Mouse (Mus musculus) heart, embryonic 13.5 days (tissue): ENCODE results near the gene Orm2. TPM values are rescaled to one million over a fixed set of nuclear protein-coding genes. Genes with fewer than 3 reads are reported as not detected.
"Not testable (repeated sequence)": the region's sequence is repeated elsewhere in the genome, so short reads cannot be mapped to it uniquely, and the experiment has no call there.

Experiments
- ATAC-seq: fragments of 200-750 bp; cut with Nextera tagmentation; 2 replicates; pipeline ENCODE4 v1.8.0; 2017; ENCODE audit warnings: moderate TSS enrichment; ENCODE audit not compliant: insufficient number of reproducible peaks, low FRiP score, low TSS enrichment; ENCODE audit errors: extremely low read depth
- H3K27ac ChIP-seq: fragments of 300-500 bp; sonication (generic); replicated peaks from 2 replicates; pipeline ENCODE4 v1.5.1; 2015; ENCODE audit warnings: moderate library complexity, mild to moderate bottlenecking, inconsistent platforms
- H3K27me3 ChIP-seq: fragments of 300-500 bp; sonication (generic); replicated peaks from 2 replicates; pipeline ENCODE4 v1.6.1; 2015; ENCODE audit warnings: mild to moderate bottlenecking, inconsistent platforms
- H3K36me3 ChIP-seq: fragments of 300-500 bp; sonication (generic); 2 replicates; pipeline ENCODE4 v1.6.1; 2015; ENCODE audit warnings: mild to moderate bottlenecking, inconsistent platforms
- H3K4me1 ChIP-seq: fragments of 300-500 bp; sonication (generic); 2 replicates; pipeline ENCODE4 v1.6.1; 2015; ENCODE audit warnings: inconsistent platforms
- H3K4me2 ChIP-seq: fragments of 300-500 bp; sonication (generic); 2 replicates; pipeline ENCODE4 v1.6.1; 2015; ENCODE audit warnings: inconsistent platforms, mild to moderate bottlenecking, moderate library complexity
- H3K4me3 ChIP-seq: fragments of 300-500 bp; sonication (generic); 2 replicates; pipeline ENCODE4 v1.5.1; 2015; ENCODE audit warnings: moderate library complexity, mild to moderate bottlenecking, inconsistent platforms
- H3K9ac ChIP-seq: fragments of 300-500 bp; sonication (generic); 2 replicates; pipeline ENCODE4 v1.6.1; 2015; ENCODE audit warnings: inconsistent platforms, mild to moderate bottlenecking, moderate library complexity
- H3K9me3 ChIP-seq: fragments of 300-500 bp; sonication (generic); 2 replicates; pipeline ENCODE4 v1.6.1; 2016; ENCODE audit warnings: inconsistent platforms
- WGBS: fragments of 180-500 bp; shearing (Covaris S2); methylation state at CpG from one replicate; pipeline ENCODE4 v1.1.7; 2015; ENCODE audit warnings: mixed read lengths; 5-methylcytosine and 5-hydroxymethylcytosine counted together
- polyA plus RNA-seq: library from polyadenylated mRNA; unstranded; fragments of >200 nt; fragmentation: Nextera tagmentation; extraction: Ambion mirVana; gene quantifications from 2 replicates; pipeline ENCODE4 v1.2.1, GENCODE M21; 2015

The Orm2 gene
- not detected in 2 replicates for polyA plus RNA-seq

DNA sequence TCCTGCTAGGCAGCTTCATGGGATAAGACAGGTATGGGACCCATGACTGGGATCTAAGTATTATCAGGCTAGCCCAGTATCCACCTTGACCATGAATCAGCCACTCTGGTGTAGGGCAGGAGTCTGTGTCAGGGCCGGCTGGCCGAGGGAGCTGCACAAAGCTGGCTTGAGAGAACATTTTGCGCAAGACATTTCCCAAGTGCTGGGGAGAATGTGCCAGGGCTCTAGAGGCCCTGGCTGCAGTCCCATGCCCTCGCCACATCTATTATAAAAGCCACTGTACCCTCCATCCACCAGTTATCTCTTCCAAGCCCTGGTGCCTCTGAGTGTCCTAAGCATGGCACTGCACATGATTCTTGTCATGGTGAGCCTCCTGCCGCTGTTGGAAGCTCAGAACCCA is at the start of gene Orm2:
Gene Orm2, plus strand, starts transcription at position 300 of the 400 bp plus-strand sequence.
- Histone ChIP-seq H3K4me1 (no peaks in the 10 kb centered on the region), H3K9me3 (no peaks in the 10 kb centered on the region), H3K27ac (no peak within 1 kb of the TSS), H3K36me3 (0 out of 2 replicates have a peak, but pooled peaks cover under 1% of the 10 kb centered on the region), H3K4me3 (no peak within 1 kb of the TSS), H3K4me2 (no peak within 1 kb of the TSS), H3K27me3 (no peaks in the 10 kb centered on the region; the same call in 1 of the 2 replicates), H3K9ac (no peak within 1 kb of the TSS)
- 81% methylated on average over 5 of the region's 5 CpGs for WGBS
- ATAC-seq = no peak

- Histone ChIP-seq H3K9ac (no peak overlapping the region), H3K9me3 (no peaks in the 10 kb centered on the region), H3K4me3 (no peak overlapping the region), H3K27me3 (0 out of 2 replicates have a peak, but pooled peaks cover 5% of the 10 kb centered on the region), H3K4me1 (peaks cover 26% of the 10 kb centered on the region), H3K36me3 (peaks cover 12% of the 10 kb centered on the region), H3K27ac (no peak overlapping the region), H3K4me2 (no peak overlapping the region)
- ATAC-seq = no peak
- 76% methylated on average over 5 of the region's 5 CpGs for WGBS
Measured at GRCm38 (mm10) chr4:63314063-63314462, 48.2 kb upstream of the Orm2 start.

DNA sequence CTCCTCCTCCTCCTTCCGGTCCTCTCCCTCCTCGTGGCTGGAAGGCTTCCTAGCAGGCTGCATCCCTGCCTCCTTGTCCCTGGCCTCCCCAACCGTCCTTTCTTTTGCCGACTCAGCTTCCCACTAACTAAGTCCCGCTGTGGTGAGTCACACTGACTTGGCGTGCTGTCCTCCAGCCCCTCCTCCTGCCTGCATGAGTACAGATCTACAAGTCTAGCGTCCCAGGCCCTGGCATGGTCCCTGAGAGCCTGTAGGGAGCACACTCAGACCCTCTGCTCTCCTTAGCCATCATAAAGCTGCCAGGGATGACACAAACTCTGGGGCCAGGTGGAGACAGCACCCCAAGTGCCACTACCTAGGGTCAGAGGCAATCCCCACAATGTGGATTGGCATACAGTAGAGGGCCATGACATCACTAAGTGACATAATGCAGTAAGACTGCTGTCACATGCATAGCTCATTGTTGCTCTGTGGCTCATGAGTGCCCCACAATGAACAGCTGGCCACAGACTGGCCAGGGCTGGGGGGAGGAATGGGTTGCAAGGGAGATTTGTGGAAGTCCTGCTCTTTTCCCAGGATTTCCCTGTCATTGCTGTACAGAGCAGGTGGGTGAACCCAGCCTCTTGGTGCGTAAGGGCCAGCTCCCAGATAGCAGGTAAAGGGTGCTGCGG is 46.0 kb upstream of the Orm2 start:
- H3K27me3 ChIP-seq = 0 out of 2 replicates have a peak, but pooled peaks cover 5% of the 10 kb centered on the region
- H3K36me3 ChIP-seq = peaks cover 16% of the 10 kb centered on the region
- no peak overlapping the region; the same call in 1 of the 2 replicates for H3K27ac ChIP-seq
- H3K9ac ChIP-seq = no peak overlapping the region
- H3K4me3 ChIP-seq = no peak overlapping the region
- WGBS = 48% methylated on average over 9 of the region's 9 CpGs
- ATAC-seq = 0 out of 2 replicates have a peak, but pooled peaks have one; percentile 42
- H3K4me2 ChIP-seq = no peak overlapping the region
- H3K4me1 ChIP-seq = peaks cover 9% of the 10 kb centered on the region
- H3K9me3 ChIP-seq = no peaks in the 10 kb centered on the region

GRCm38 (mm10) chr4:63319566-63319965 is 42.7 kb upstream of the Orm2 start:
- ATAC-seq, H3K27me3 ChIP-seq, H3K4me2 ChIP-seq, H3K9ac ChIP-seq, H3K4me3 ChIP-seq, H3K27ac ChIP-seq, H3K4me1 ChIP-seq, H3K9me3 ChIP-seq: not testable (repeated sequence)
- 20% methylated on average over 3 of the region's 3 CpGs for WGBS
- H3K36me3 ChIP-seq = peaks cover 36% of the 10 kb centered on the region

DNA sequence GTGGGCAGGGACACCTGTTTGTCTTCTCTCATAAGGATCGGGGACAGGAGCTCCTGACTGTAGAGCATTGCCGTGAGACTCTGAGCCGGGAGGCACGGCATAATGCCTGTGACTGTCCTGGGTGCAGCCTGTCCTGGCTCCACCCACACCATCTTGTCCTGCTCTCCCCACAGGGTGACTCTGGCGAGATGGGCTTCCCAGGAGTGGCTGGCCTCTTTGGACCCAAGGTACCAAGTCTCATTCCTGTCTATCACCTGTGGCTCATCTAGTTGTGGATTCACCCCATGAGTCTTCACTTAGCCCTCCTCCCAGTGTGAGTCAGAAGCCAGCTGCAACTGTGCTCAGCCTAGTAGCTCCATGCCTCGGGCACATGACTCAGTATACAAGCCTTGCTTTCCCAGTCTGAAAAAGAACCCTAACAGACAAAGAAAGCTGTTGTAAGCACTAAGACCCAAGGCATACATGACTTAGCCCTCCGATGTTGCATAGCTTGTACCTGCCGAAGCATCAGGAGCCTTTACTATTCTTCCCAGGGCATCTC is 38.9 kb upstream of the Orm2 start:
- H3K9me3 ChIP-seq = no peaks in the 10 kb centered on the region; the same call in 1 of the 2 replicates
- WGBS = 74% methylated on average over 8 of the region's 8 CpGs
- no peaks in the 10 kb centered on the region for H3K27me3 ChIP-seq
- H3K4me2 ChIP-seq = no peak overlapping the region
- H3K4me1 ChIP-seq = no peaks in the 10 kb centered on the region
- H3K4me3 ChIP-seq = no peak overlapping the region
- H3K36me3 ChIP-seq = peaks cover 42% of the 10 kb centered on the region
- ATAC-seq = no peak
- no peak overlapping the region for H3K9ac ChIP-seq
- no peak overlapping the region for H3K27ac ChIP-seq

DNA sequence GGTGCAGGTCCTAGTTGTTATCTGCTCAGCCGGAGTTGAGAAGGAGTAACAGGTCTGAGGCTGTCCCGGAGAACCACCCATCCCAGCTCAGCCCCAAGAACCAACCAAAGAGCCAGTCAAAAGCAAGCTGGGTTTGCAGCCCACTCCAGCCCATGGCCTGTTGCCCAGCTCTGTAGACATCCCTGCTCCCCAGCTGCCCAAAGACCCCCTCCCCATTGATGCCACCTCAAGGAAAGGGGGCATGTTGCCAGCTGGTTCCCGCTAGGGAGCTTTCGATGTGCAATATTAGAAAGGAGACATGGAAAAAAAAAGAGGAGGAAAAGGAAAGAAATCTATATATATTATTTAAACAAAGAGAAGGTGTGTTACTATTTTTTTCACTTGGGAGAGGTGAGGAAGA is 28.8 kb upstream of the Orm2 start:
- ATAC-seq = no peak
- no peak overlapping the region for H3K4me3 ChIP-seq

DNA sequence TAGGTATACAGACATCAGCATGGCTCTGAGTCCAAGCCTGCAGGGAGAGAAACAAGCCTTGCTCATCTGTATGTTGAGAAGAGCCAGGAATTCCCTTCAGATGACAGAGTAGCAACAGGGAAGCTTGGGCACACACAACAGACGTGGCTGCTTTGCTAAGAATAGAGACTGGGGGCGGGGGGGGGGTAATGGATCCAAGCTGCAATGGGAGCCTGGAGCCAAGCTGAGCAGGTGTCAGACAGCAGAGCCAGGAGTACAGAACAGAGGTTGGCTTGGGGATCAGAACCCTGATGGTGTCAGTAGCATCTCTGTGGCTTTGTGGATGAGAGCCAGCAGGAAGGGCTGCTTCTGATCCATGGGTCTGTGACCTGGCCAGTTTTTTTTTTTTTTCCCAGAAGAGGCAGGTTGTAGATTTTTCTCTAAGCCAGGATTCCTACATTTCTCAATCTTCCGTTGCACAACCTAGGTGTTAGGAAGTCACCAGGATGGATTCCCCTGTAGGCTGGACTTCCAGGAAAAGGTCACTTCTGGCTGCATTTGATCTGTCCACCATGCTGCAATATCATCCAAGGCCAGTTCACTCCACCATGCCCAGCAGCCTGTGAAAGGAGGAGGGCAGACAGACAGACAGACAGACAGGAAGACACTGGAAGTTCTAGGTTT is 23.7 kb upstream of the Orm2 start:
- 44% methylated on average over 3 of the region's 3 CpGs for WGBS
- ATAC-seq = no peak

More for the DNA sequence above, 28.8 kb upstream of the Orm2 start:
- 88% methylated on average over 4 of the region's 4 CpGs for WGBS
- H3K4me1 ChIP-seq = no peaks in the 10 kb centered on the region
- no peak overlapping the region for H3K4me2 ChIP-seq
- H3K27me3 ChIP-seq = no peaks in the 10 kb centered on the region
- no peaks in the 10 kb centered on the region for H3K9me3 ChIP-seq
- H3K36me3 ChIP-seq = peaks cover 28% of the 10 kb centered on the region
- H3K9ac ChIP-seq = no peak overlapping the region
- no peak overlapping the region for H3K27ac ChIP-seq

GRCm38 (mm10) chr4:63342491-63342890 is 19.8 kb upstream of the Orm2 start:
- no peaks in the 10 kb centered on the region for H3K4me1 ChIP-seq
- ATAC-seq = no peak
- no peak overlapping the region for H3K4me2 ChIP-seq
- 54% methylated on average over 4 of the region's 4 CpGs for WGBS
- H3K9me3 ChIP-seq = no peaks in the 10 kb centered on the region
- no peaks in the 10 kb centered on the region; the same call in 1 of the 2 replicates for H3K27me3 ChIP-seq
- H3K9ac ChIP-seq = no peak overlapping the region
- H3K4me3 ChIP-seq = no peak overlapping the region
- no peak overlapping the region for H3K27ac ChIP-seq
- no peaks in the 10 kb centered on the region for H3K36me3 ChIP-seq

More for the DNA sequence above, 23.7 kb upstream of the Orm2 start:
- Histone ChIP-seq H3K27me3 (no peaks in the 10 kb centered on the region; the same call in 1 of the 2 replicates), H3K9me3 (no peaks in the 10 kb centered on the region), H3K4me3 (no peak overlapping the region), H3K9ac (no peak overlapping the region), H3K4me1 (no peaks in the 10 kb centered on the region), H3K27ac (no peak overlapping the region), H3K4me2 (no peak overlapping the region), H3K36me3 (no peaks in the 10 kb centered on the region)

DNA sequence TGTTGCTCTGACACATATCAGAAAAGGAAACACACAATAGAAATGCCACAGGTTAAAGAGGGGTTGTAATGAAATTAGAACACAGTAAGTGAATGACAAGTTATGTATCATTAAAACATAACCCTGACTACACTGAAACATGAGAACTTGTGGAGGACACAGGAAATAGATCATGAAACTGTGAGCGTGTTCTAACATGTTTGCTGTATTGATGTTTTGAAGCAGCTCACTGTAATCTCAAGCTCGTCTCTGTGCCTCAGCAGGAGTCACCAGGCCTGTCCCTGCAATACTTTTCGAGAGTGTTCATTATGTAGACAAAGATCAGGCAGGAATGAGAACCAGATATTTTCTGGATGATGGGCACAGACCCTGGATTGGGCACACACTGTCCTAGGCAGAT is 18.6 kb upstream of the Orm2 start:
- 60% methylated on average over 3 of the region's 3 CpGs for WGBS
- Histone ChIP-seq H3K9me3 (no peaks in the 10 kb centered on the region), H3K27ac (no peak overlapping the region), H3K9ac (no peak overlapping the region), H3K4me1 (no peaks in the 10 kb centered on the region), H3K36me3 (no peaks in the 10 kb centered on the region), H3K27me3 (no peaks in the 10 kb centered on the region; the same call in 1 of the 2 replicates), H3K4me2 (no peak overlapping the region), H3K4me3 (no peak overlapping the region)
- no peak for ATAC-seq

DNA sequence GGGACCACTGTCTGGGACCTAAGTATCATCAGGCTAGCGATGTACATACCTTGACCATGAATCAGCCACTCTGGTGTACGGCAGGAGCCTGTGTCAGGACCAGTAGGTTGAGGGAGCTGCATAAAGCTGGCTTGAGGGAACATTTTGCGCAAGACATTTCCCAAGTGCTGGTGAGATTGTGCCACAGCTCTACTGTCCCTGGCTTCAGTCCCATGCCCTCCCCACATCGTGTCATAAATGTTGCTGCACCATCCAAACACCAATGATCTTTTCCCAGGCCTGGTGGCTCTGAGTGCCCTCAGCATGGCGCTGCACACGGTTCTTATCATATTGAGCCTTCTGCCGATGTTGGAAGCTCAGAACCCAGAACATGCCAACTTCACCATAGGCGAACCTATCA is 18.0 kb upstream of the Orm2 start, which contains the start of gene Orm1:
Gene Orm1, plus strand, starts transcription at position 266 of the 400 bp plus-strand sequence.
- WGBS = 75% methylated on average over 8 of the region's 8 CpGs
- Histone ChIP-seq H3K9ac (no peak within 1 kb of the TSS), H3K4me3 (no peak within 1 kb of the TSS), H3K4me1 (no peaks in the 10 kb centered on the region), H3K27me3 (no peaks in the 10 kb centered on the region; the same call in 1 of the 2 replicates), H3K36me3 (no peaks in the 10 kb centered on the region), H3K4me2 (no peak within 1 kb of the TSS), H3K27ac (no peak within 1 kb of the TSS), H3K9me3 (no peaks in the 10 kb centered on the region)
- ATAC-seq = no peak

DNA sequence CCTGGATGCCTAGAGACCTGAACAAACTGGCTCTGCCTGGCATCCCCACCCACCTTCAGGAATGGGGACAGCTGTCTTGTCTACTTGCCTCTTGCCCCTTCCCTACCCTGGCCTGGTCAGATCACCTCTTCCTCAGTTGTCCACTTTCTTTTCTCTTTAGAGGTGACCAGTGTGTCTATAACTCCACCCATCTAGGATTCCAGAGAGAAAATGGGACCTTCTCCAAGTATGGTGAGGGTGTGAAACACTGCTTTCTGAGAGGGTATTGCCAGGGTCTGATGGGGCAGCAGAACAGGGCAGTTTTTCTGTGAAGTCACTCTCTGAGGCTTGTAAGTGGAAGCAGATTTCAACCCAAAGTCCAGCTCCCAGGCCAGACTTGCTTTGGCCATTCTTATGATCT is 17.0 kb upstream of the Orm2 start:
- Histone ChIP-seq H3K27me3 (no peaks in the 10 kb centered on the region; the same call in 1 of the 2 replicates), H3K4me2 (no peak overlapping the region), H3K9ac (no peak overlapping the region), H3K36me3 (no peaks in the 10 kb centered on the region), H3K9me3 (no peaks in the 10 kb centered on the region), H3K4me1 (no peaks in the 10 kb centered on the region), H3K27ac (no peak overlapping the region), H3K4me3 (no peak overlapping the region)
- no peak for ATAC-seq
